Mouse (Mus musculus) duodenum, adult 2 months (tissue): Measurements from ENCODE around the gene B020011L13Rik. TPM values are rescaled to one million over a fixed set of nuclear protein-coding genes. Genes with fewer than 3 reads are reported as not detected.

Experiments used
- polyA plus RNA-seq: library from polyadenylated mRNA; depleted of rRNA; stranded (reverse); fragments of >200 nt; gene quantifications from 2 replicates; pipeline ENCODE4 v1.2.3, GENCODE M21; 2012; ENCODE audit warnings: low replicate concordance; rRNA removed

Gene B020011L13Rik
- polyA plus RNA-seq, result not detected in 2 replicates

DNA sequence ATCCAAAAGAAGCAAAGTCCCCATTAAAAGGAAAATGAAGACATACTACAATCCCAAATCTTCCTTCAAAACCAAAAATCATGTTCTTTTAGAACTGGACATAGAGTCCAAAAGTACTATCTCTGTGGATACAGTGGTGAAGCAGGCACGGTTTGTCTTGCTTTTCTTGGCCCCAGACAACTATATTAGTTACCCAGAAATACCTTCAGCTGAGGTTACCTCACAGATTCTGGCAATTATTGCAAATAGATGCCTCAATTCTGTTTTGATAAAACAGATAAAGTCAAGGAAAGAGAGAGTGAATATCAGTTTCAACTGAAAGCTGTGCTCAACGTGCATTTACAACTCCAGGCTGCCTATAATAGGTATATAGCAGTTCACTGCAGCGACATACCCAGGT, at the start of gene B020011L13Rik:
TSS of gene B020011L13Rik (plus strand) at position 301 of the 400 bp plus-strand sequence.

DNA sequence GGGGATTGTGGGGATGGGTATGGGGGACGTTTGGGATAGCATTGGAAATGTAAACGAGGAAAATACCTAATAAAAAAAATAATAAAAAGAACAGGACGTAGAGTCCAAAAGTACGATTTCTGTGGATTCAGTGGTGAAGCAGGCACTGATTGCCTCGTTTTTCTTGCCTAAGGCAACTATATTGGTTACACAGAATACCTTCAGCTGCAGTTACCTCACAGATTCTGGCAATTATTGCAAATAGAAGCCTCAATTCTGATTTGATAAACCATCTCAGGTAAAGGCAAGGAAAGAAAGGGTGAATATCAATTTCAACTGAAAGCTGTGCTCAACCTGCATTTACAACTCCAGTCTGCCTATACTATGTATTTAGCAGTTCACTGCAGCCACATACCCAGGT, 48.8 kb downstream of the B020011L13Rik start, which contains the start of gene Gm28360:
TSS of gene Gm28360 (plus strand) at position 301 of the 400 bp plus-strand sequence.

Other genes starting within 250 kb of the B020011L13Rik start
- not detected in 2 replicates for gene Gm28363, start 84.0 kb upstream of the B020011L13Rik start, polyA plus RNA-seq
- gene Gm28360, start 48.9 kb downstream of the B020011L13Rik start, polyA plus RNA-seq, result not detected in 2 replicates
- gene Gm28168, start 146.9 kb downstream of the B020011L13Rik start, polyA plus RNA-seq, result not detected in 2 replicates
- gene Gm7145, start 184.8 kb downstream of the B020011L13Rik start, polyA plus RNA-seq, result not detected in 2 replicates